Mouse (Mus musculus) intestine, embryonic 16.5 days (tissue): ENCODE measurements around the gene Calm2. TPM values are rescaled to one million over a fixed set of nuclear protein-coding genes. Genes with fewer than 3 reads are reported as not detected.
A peak's percentile ranks its signal among the peaks of the same experiment; 100 is the strongest.

Source experiments
- ATAC-seq: fragments of 200-750 bp; cut with Nextera tagmentation; 2 replicates; pipeline ENCODE4 v1.8.0; 2017; ENCODE audit warnings: moderate TSS enrichment, moderate library complexity
- H3K27ac ChIP-seq: fragments of 300-500 bp; sonication (generic); 2 replicates; pipeline ENCODE4 v1.5.1; 2014; ENCODE audit warnings: mild to moderate bottlenecking, low read length
- H3K27me3 ChIP-seq: fragments of 300-500 bp; sonication (generic); replicated peaks from 2 replicates; pipeline ENCODE4 v1.6.1; 2014; ENCODE audit warnings: low read length, control low read depth, mixed read lengths; ENCODE audit not compliant: control insufficient read depth, insufficient read depth
- H3K36me3 ChIP-seq: fragments of 300-500 bp; sonication (generic); 2 replicates; pipeline ENCODE4 v1.6.1; 2014; ENCODE audit warnings: low read length, control low read depth; ENCODE audit not compliant: control insufficient read depth, insufficient read depth
- H3K4me1 ChIP-seq: fragments of 300-500 bp; sonication (generic); 2 replicates; pipeline ENCODE4 v1.6.1; 2014; ENCODE audit warnings: low read length, control low read depth, mixed read lengths; ENCODE audit not compliant: control insufficient read depth, insufficient read depth
- H3K4me2 ChIP-seq: fragments of 300-500 bp; sonication (generic); 2 replicates; pipeline ENCODE4 v1.6.1; 2014; ENCODE audit warnings: low read depth, low read length, control low read depth
- H3K4me3 ChIP-seq: fragments of 300-500 bp; sonication (generic); 2 replicates; pipeline ENCODE4 v1.5.1; 2014; ENCODE audit warnings: mild to moderate bottlenecking, low read length
- H3K9ac ChIP-seq: fragments of 300-500 bp; sonication (generic); 2 replicates; pipeline ENCODE4 v1.6.1; 2014; ENCODE audit warnings: low read depth, low read length
- H3K9me3 ChIP-seq: fragments of 300-500 bp; sonication (generic); 2 replicates; pipeline ENCODE4 v1.6.1; 2016; ENCODE audit warnings: low read length, control low read depth; ENCODE audit not compliant: control insufficient read depth
- whole genome bisulfite sequencing: fragments of 180-500 bp; shearing (Covaris S2); extraction: QIAGEN DNeasy Blood & Tissue Kit; methylation state at CpG from one replicate; pipeline ENCODE4 v1.1.7; 2014; 5-methylcytosine and 5-hydroxymethylcytosine counted together
- polyA plus RNA-seq: library from polyadenylated mRNA; unstranded; fragments of >200 nt; fragmentation: Nextera tagmentation; extraction: Ambion mirVana; gene quantifications from 2 replicates; pipeline ENCODE4 v1.2.1, GENCODE M21; 2015

The Calm2 gene
- polyA plus RNA-seq, 1 experiment from 2014 or later: 1,116 TPM

GRCm38 (mm10) chr17:87447612-87448200, 971 bp upstream of the Calm2 start:
- H3K9me3 ChIP-seq: no peaks in the 10 kb centered on the region
- WGBS: 57% methylated on average over 12 of the region's 12 CpGs
- no peaks in the 10 kb centered on the region for H3K36me3 ChIP-seq
- H3K27me3 ChIP-seq: no peaks in the 10 kb centered on the region
- H3K4me1 ChIP-seq: peaks cover 16% of the 10 kb centered on the region
- H3K4me2 ChIP-seq: peak overlapping the region; percentile 68
- peak overlapping the region; percentile 92 for H3K4me3 ChIP-seq
- H3K27ac ChIP-seq: peak overlapping the region; percentile 93
- H3K9ac ChIP-seq: peak overlapping the region; percentile 98
- no peak for ATAC-seq

GRCm38 (mm10) chr17:87445917-87446766, 593 bp downstream of the Calm2 start:
- under 1% methylated on average over 38 of the region's 86 CpGs for WGBS

GRCm38 (mm10) chr17:87445337-87445916, 1.3 kb downstream of the Calm2 start:
- under 1% methylated on average over 13 of the region's 13 CpGs for WGBS

More at GRCm38 (mm10) chr17:87445917-87446766, 593 bp downstream of the Calm2 start:
- H3K9ac ChIP-seq: peak overlapping the region; percentile 98
- H3K27me3 ChIP-seq: no peaks in the 10 kb centered on the region
- peak overlapping the region; percentile 96 for H3K27ac ChIP-seq
- no peaks in the 10 kb centered on the region for H3K36me3 ChIP-seq
- H3K4me1 ChIP-seq: peaks cover 23% of the 10 kb centered on the region
- peak overlapping the region; percentile 92 for H3K4me3 ChIP-seq
- peak overlapping the region; percentile 71 for H3K4me2 ChIP-seq
- peak; percentile 68 for ATAC-seq
- no peaks in the 10 kb centered on the region for H3K9me3 ChIP-seq

GRCm38 (mm10) chr17:87444763-87445162, 2.0 kb downstream of the Calm2 start:
- H3K36me3 ChIP-seq: no peaks in the 10 kb centered on the region
- H3K4me2 ChIP-seq: peak overlapping the region; percentile 51
- H3K27me3 ChIP-seq: no peaks in the 10 kb centered on the region
- WGBS: 39% methylated on average over 4 of the region's 4 CpGs
- no peaks in the 10 kb centered on the region for H3K9me3 ChIP-seq
- H3K4me1 ChIP-seq: peaks cover 24% of the 10 kb centered on the region
- no peak for ATAC-seq
- no peak overlapping the region for H3K27ac ChIP-seq
- no peak overlapping the region; the same call in 1 of the 2 replicates for H3K9ac ChIP-seq
- peak overlapping the region; percentile 37 for H3K4me3 ChIP-seq

More at GRCm38 (mm10) chr17:87445337-87445916, 1.3 kb downstream of the Calm2 start:
- peak overlapping the region; percentile 96 for H3K27ac ChIP-seq
- no peaks in the 10 kb centered on the region for H3K27me3 ChIP-seq
- peak overlapping the region; percentile 71 for H3K4me2 ChIP-seq
- no peaks in the 10 kb centered on the region for H3K9me3 ChIP-seq
- peak overlapping the region; percentile 92 for H3K4me3 ChIP-seq
- H3K36me3 ChIP-seq: no peaks in the 10 kb centered on the region
- H3K4me1 ChIP-seq: peaks cover 24% of the 10 kb centered on the region
- peak overlapping the region; percentile 98 for H3K9ac ChIP-seq
- ATAC-seq: no peak

- Histone ChIP-seq H3K36me3 (no peaks in the 10 kb centered on the region), H3K27ac (no peak overlapping the region), H3K9ac (no peak overlapping the region), H3K27me3 (no peaks in the 10 kb centered on the region), H3K9me3 (no peaks in the 10 kb centered on the region), H3K4me2 (no peak overlapping the region), H3K4me3 (no peak overlapping the region), H3K4me1 (peaks cover 24% of the 10 kb centered on the region)
- no peak for ATAC-seq
- WGBS: 46% methylated on average over 2 of the region's 2 CpGs
Measured at GRCm38 (mm10) chr17:87441537-87441936, 5.2 kb downstream of the Calm2 start.

GRCm38 (mm10) chr17:87439441-87439840, 7.3 kb downstream of the Calm2 start:
- Histone ChIP-seq H3K27me3 (no peaks in the 10 kb centered on the region), H3K4me1 (peaks cover 22% of the 10 kb centered on the region), H3K9me3 (no peaks in the 10 kb centered on the region), H3K36me3 (peaks cover 4% of the 10 kb centered on the region; the same call in 1 of the 2 replicates), H3K27ac (no peak overlapping the region), H3K4me2 (no peak overlapping the region), H3K9ac (no peak overlapping the region), H3K4me3 (no peak overlapping the region)
- WGBS: 83% methylated on average over 2 of the region's 2 CpGs
- no peak for ATAC-seq

GRCm38 (mm10) chr17:87433929-87434328, 12.8 kb downstream of the Calm2 start:
- Histone ChIP-seq H3K4me1 (no peaks in the 10 kb centered on the region), H3K4me2 (no peak overlapping the region), H3K9ac (no peak overlapping the region), H3K9me3 (no peaks in the 10 kb centered on the region), H3K4me3 (no peak overlapping the region), H3K36me3 (peaks cover 12% of the 10 kb centered on the region; the same call in 1 of the 2 replicates), H3K27ac (no peak overlapping the region), H3K27me3 (no peaks in the 10 kb centered on the region)
- 81% methylated on average over 3 of the region's 3 CpGs for WGBS
- ATAC-seq: peak; percentile 58; the same call in 1 of the 2 replicates

- ATAC-seq: no peak
- Histone ChIP-seq H3K27me3 (no peaks in the 10 kb centered on the region), H3K27ac (no peak overlapping the region), H3K9ac (no peak overlapping the region), H3K9me3 (no peaks in the 10 kb centered on the region), H3K4me1 (no peaks in the 10 kb centered on the region), H3K4me3 (no peak overlapping the region), H3K36me3 (peaks cover 12% of the 10 kb centered on the region; the same call in 1 of the 2 replicates), H3K4me2 (no peak overlapping the region)
- 90% methylated on average over 5 of the region's 5 CpGs for WGBS
Measured at GRCm38 (mm10) chr17:87432743-87433142, 14.0 kb downstream of the Calm2 start.

GRCm38 (mm10) chr17:87432314-87432713, 14.4 kb downstream of the Calm2 start:
- Histone ChIP-seq H3K4me1 (no peaks in the 10 kb centered on the region), H3K36me3 (peaks cover 12% of the 10 kb centered on the region; the same call in 1 of the 2 replicates), H3K9ac (no peak overlapping the region), H3K27me3 (no peaks in the 10 kb centered on the region), H3K4me2 (no peak overlapping the region), H3K4me3 (no peak overlapping the region), H3K9me3 (no peaks in the 10 kb centered on the region), H3K27ac (no peak overlapping the region)
- no peak for ATAC-seq
